ENCODE assay signal across 8 mouse cellular contexts in the genomic region with DNA sequence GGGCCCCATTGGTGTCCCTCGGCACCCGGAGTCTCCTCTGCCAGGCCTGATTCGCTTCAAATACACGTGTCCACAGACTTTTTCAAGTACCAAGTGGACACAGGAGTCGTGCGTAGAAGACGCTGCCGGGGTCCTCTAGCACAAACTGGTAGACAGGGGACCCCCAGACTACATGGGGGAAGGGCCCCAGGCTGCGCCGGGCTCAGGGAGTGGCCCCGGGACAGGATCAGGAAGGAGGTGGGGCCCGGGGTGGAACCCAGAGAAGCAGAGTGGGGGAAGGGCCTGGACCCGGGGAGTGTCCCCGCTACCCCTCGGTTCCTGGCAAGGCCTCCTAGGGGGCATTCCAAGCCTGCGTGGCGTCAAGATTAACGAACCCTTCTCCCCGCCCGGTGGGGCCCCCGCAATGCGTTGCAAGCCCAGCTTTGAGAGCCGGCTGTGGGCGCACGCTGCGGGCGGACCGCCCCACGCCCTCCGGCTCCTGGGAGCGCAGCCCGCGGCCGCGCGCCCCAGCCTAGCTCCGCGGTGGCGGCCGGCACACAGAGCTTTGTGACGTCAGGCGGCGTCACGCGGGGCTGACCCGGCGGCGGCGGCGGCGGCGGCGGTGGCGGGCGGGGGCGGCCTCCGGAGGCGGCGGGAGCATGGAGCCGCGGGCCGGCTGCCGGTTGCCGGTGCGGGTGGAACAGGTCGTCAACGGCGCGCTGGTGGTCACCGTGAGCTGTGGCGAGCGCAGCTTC. TPM values are rescaled to one million over a fixed set of nuclear protein-coding genes. Genes with fewer than 3 reads are reported as not detected.
DNase-seq lines count a peak whose midpoint lies in the region; ATAC-seq lines count a peak whose summit lies in the region.

A gene (plus strand): TSS at position 602 of the 734 bp plus-strand sequence.

- ATAC-seq in inflammation-experienced regulatory T-cells, adult 6 months = peak; percentile 74
- ATAC-seq in megakaryocyte-erythroid progenitor cell, adult 5-6 weeks (replicated peaks; ENCODE audit: low FRiP score, low TSS enrichment, poor library complexity, severe bottlenecking) = peak; percentile 56

- intact Hi-C loops in left cerebral cortex, postnatal 25 days (cut with DNase I) = loop anchor here (2.0 kb wide), 1 partner anchor 25 kb away; no protein-coding TSS in a partner anchor

- peak; percentile 68 for DNase-seq in R1 (ENCODE audit: low read depth, low spot score)
- DNase-seq in cerebellum, postnatal 36 days = peak; percentile 73 to 81
- peak; percentile 82 for DNase-seq in gastrocnemius, postnatal 25 days
- DNase-seq in left cerebral cortex, postnatal 25 days (ENCODE audit: low spot score in 2 of 2) = peak; percentile 58 to 80
- DNase-seq in right cerebral cortex, postnatal 14 days = peak; percentile 69
- peak; percentile 74 to 82 for DNase-seq in urinary bladder, postnatal 4 days (ENCODE audit: low spot score in 2 of 2)

RNA-seq across cellular contexts. Expression of the gene that starts here (rescaled TPM):
- total RNA-seq in gastrocnemius, postnatal 25 days (2021) = 1 to 10 TPM; 2.8 to 3.7 TPM
- polyA plus RNA-seq in inflammation-experienced regulatory T-cells, adult 6 months (2017; shearing (Covaris generic)) = 1 to 10 TPM; 1.9 to 3.4 (median 2.1) TPM
- 10 to 100 TPM; 10.5 to 11.9 TPM for total RNA-seq in left cerebral cortex, postnatal 25 days (2021)
- total RNA-seq in megakaryocyte-erythroid progenitor cell, adult 5-6 weeks (2014; fragmentation: Nextera tagmentation) = 1.4 and 2.4 TPM in 2 replicates
- total RNA-seq in megakaryocyte-erythroid progenitor cell, adult 5-6 weeks (2017) = 1.1 and 2.1 TPM in 2 replicates

Comparison
In these comparisons a context has a peak if more than half of its experiments do, and no peak if none do; other contexts are left out.
1. Peak in every context shown above with its lines: DNase-seq and ATAC-seq.